Mouse (Mus musculus) thymus, adult 2 months (tissue): ENCODE results near the gene Nutf2-ps1. TPM values are rescaled to one million over a fixed set of nuclear protein-coding genes. Genes with fewer than 3 reads are reported as not detected.

Experiments
- DNase-seq: peaks from one replicate; pipeline ENCODE4 v3.0.0; 2021
- H3K27ac ChIP-seq: fragments of 200-500 bp; 2 replicates; pipeline ENCODE4 v1.5.1; 2012; ENCODE audit warnings: low read length, control low read depth; ENCODE audit not compliant: control insufficient read depth, insufficient read depth
- H3K27me3 ChIP-seq: fragments of 200-500 bp; 2 replicates; pipeline ENCODE4 v1.6.1; 2012; ENCODE audit warnings: mild to moderate bottlenecking, low read length, moderate library complexity, mixed read lengths; ENCODE audit not compliant: control insufficient read depth, insufficient read depth
- H3K36me3 ChIP-seq: fragments of 200-500 bp; 2 replicates; pipeline ENCODE4 v1.6.1; 2012; ENCODE audit warnings: mild to moderate bottlenecking, low read length, moderate library complexity; ENCODE audit not compliant: control insufficient read depth, insufficient read depth
- H3K4me1 ChIP-seq: fragments of 200-500 bp; replicated peaks from 2 replicates; pipeline ENCODE4 v1.6.1; 2012; ENCODE audit warnings: low read length; ENCODE audit not compliant: control insufficient read depth, insufficient read depth
- H3K4me3 ChIP-seq: fragments of 200-500 bp; 2 replicates; pipeline ENCODE4 v1.5.1; 2012; ENCODE audit warnings: mild to moderate bottlenecking, low read length, control low read depth, moderate library complexity; ENCODE audit not compliant: control insufficient read depth, insufficient read depth
- CTCF ChIP-seq: fragments of 200-500 bp; IDR thresholded peaks from 2 replicates; pipeline ENCODE4 v1.5.1; 2012; ENCODE audit warnings: mild to moderate bottlenecking, control low read depth, low read length, moderate library complexity, borderline replicate concordance; ENCODE audit not compliant: control insufficient read depth, poor library complexity, insufficient read depth; ENCODE audit errors: extremely low read depth
- POLR2A ChIP-seq: fragments of 200-500 bp; IDR thresholded peaks from 2 replicates; pipeline ENCODE4 v1.6.1; 2012; ENCODE audit warnings: mild to moderate bottlenecking, low read length, control low read depth, moderate library complexity; ENCODE audit not compliant: control insufficient read depth, poor library complexity, insufficient read depth; ENCODE audit errors: extremely low read depth
- WGBS: fragments of 180-500 bp; shearing (Covaris S2); methylation state at CpG from one replicate; pipeline ENCODE4 v1.1.7; 2018; 5-methylcytosine and 5-hydroxymethylcytosine counted together
- polyA plus RNA-seq: library from polyadenylated mRNA; depleted of rRNA; stranded (reverse); fragments of >200 nt; gene quantifications from 2 replicates; pipeline ENCODE4 v1.2.3, GENCODE M21; 2012

Gene Nutf2-ps1
- polyA plus RNA-seq, 1 experiment: 171 TPM

GRCm38 (mm10) chr19:53576061-53576460 is 12.8 kb downstream of the Nutf2-ps1 start:
- no peak for TF ChIP-seq POLR2A
- no peak for TF ChIP-seq CTCF
- peaks cover 6% of the 10 kb centered on the region for H3K4me1 ChIP-seq
- no peak overlapping the region for H3K4me3 ChIP-seq
- no peak for DNase-seq
- 94% methylated on average over 7 of the region's 7 CpGs for WGBS
- no peak overlapping the region for H3K27ac ChIP-seq
- no peaks in the 10 kb centered on the region for H3K27me3 ChIP-seq
- no peaks in the 10 kb centered on the region for H3K36me3 ChIP-seq

- no peak for DNase-seq
- 95% methylated on average over 4 of the region's 4 CpGs for WGBS
- TF ChIP-seq CTCF: no peak
- no peaks in the 10 kb centered on the region for H3K36me3 ChIP-seq
- H3K4me1 ChIP-seq: peaks cover 6% of the 10 kb centered on the region
- no peaks in the 10 kb centered on the region for H3K27me3 ChIP-seq
- no peak overlapping the region for H3K27ac ChIP-seq
- H3K4me3 ChIP-seq: no peak overlapping the region
Measured at GRCm38 (mm10) chr19:53575296-53576010, 13.4 kb downstream of the Nutf2-ps1 start.

GRCm38 (mm10) chr19:53574546-53574945 is 14.3 kb downstream of the Nutf2-ps1 start:
- DNase-seq: no peak
- no peak for TF ChIP-seq CTCF
- no peak for TF ChIP-seq POLR2A
- Histone ChIP-seq H3K36me3 (no peaks in the 10 kb centered on the region), H3K27ac (no peak overlapping the region), H3K4me1 (peaks cover 6% of the 10 kb centered on the region), H3K4me3 (no peak overlapping the region), H3K27me3 (no peaks in the 10 kb centered on the region)
- WGBS: 98% methylated on average over 7 of the region's 7 CpGs

- H3K36me3 ChIP-seq: no peaks in the 10 kb centered on the region
- no peak for TF ChIP-seq CTCF
- TF ChIP-seq POLR2A: no peak
- H3K27ac ChIP-seq: no peak overlapping the region
- H3K27me3 ChIP-seq: no peaks in the 10 kb centered on the region
- no peak for DNase-seq
- H3K4me3 ChIP-seq: no peak overlapping the region
- H3K4me1 ChIP-seq: peaks cover 6% of the 10 kb centered on the region
- 90% methylated on average over 8 of the region's 8 CpGs for WGBS
Measured at GRCm38 (mm10) chr19:53574131-53574530, 14.7 kb downstream of the Nutf2-ps1 start.

- Histone ChIP-seq H3K36me3 (no peaks in the 10 kb centered on the region), H3K4me1 (peaks cover 6% of the 10 kb centered on the region), H3K4me3 (no peak overlapping the region), H3K27ac (no peak overlapping the region), H3K27me3 (no peaks in the 10 kb centered on the region)
- DNase-seq: no peak
- WGBS: 95% methylated on average over 3 of the region's 3 CpGs
- TF ChIP-seq POLR2A: no peak
- TF ChIP-seq CTCF: no peak
Measured at GRCm38 (mm10) chr19:53573151-53573550, 15.7 kb downstream of the Nutf2-ps1 start.

GRCm38 (mm10) chr19:53572607-53573006 is 16.3 kb downstream of the Nutf2-ps1 start:
- TF ChIP-seq CTCF (no peak), POLR2A (no peak)
- H3K4me1 ChIP-seq: peaks cover 6% of the 10 kb centered on the region
- H3K4me3 ChIP-seq: no peak overlapping the region
- WGBS: 94% methylated on average over 12 of the region's 12 CpGs
- H3K27ac ChIP-seq: no peak overlapping the region
- no peaks in the 10 kb centered on the region for H3K36me3 ChIP-seq
- H3K27me3 ChIP-seq: no peaks in the 10 kb centered on the region
- DNase-seq: no peak
